In the genomic region with DNA sequence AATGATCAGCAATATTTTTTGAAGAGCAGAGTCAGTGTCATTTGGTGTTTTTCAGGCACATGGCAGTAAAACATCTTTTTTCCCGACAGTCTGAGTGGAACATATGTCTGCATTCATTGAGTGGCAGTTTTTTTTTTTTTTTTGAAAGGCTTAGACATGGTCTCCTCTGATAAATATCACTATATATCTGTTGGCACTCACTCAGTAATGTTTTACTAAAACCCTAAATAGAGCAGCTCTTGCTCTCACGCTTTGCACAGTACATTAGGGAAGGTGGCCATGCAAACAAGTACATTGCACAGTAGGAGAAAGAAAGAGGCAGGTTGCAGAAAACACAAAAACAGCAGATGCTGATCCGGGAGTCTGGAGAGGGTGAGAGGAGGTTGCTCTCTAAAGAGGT, we compare ENCODE assay signal across 23 mouse cellular contexts.
DNase-seq lines count a peak whose midpoint lies in the region; ATAC-seq and TF ChIP-seq lines count a peak whose summit lies in the region.
"Had no signal": no experiment of that assay in that cellular context is flagged by ENCODE, and none has a peak within 500 bp of the region (broad histone marks: within the 10 kb centered on the region; RNA-seq: fewer than 3 reads in every experiment).

No protein-coding gene starts in this region.

- H3K4me1 ChIP-seq in forebrain, embryonic 14.5 days (ENCODE audit: control insufficient read depth, insufficient read depth, low read length): no peaks in the 10 kb centered on the region
- H3K4me1 ChIP-seq in forebrain, postnatal 0 days (ENCODE audit: insufficient read depth): no peaks in the 10 kb centered on the region
- H3K4me1 ChIP-seq: hindbrain, embryonic 12.5 days; hindbrain, embryonic 15.5 days had no signal

- no peaks in the 10 kb centered on the region for H3K9me3 ChIP-seq in forebrain, embryonic 14.5 days (replicated peaks; ENCODE audit: control insufficient read depth, low read length)
- no peaks in the 10 kb centered on the region for H3K9me3 ChIP-seq in forebrain, postnatal 0 days (ENCODE audit: low read length)
- H3K9me3 ChIP-seq: hindbrain, embryonic 12.5 days; hindbrain, embryonic 15.5 days had no signal

- no peak overlapping the region for H3K4me3 ChIP-seq in forebrain, embryonic 14.5 days (ENCODE audit: low read depth, low read length)
- no peak overlapping the region for H3K4me3 ChIP-seq in forebrain, postnatal 0 days (ENCODE audit: low read depth, low read length)
- H3K4me3 ChIP-seq: gastrocnemius, adult 2 months; heart, adult 2 months; hindbrain, embryonic 12.5 days; hindbrain, embryonic 15.5 days had no signal

- no peak overlapping the region for H3K27ac ChIP-seq in forebrain, embryonic 14.5 days (ENCODE audit: low read depth, low read length)
- no peak overlapping the region for H3K27ac ChIP-seq in forebrain, postnatal 0 days (ENCODE audit: low read depth, low read length)
- H3K27ac ChIP-seq: gastrocnemius, adult 2 months; heart, adult 2 months; hindbrain, embryonic 12.5 days; hindbrain, embryonic 15.5 days had no signal

- no peak for TF ChIP-seq CTCF in forebrain, postnatal 0 days (IDR thresholded peaks at IDR 0.05; ENCODE audit: low read depth)

- H3K4me2 ChIP-seq in forebrain, embryonic 14.5 days (ENCODE audit: low read length): no peak overlapping the region
- H3K4me2 ChIP-seq in forebrain, postnatal 0 days (ENCODE audit: low read depth): no peak overlapping the region
- H3K4me2 ChIP-seq: heart, embryonic 11.5 days; hindbrain, embryonic 12.5 days; hindbrain, embryonic 15.5 days had no signal

- no peaks in the 10 kb centered on the region for H3K27me3 ChIP-seq in forebrain, embryonic 14.5 days (replicated peaks; ENCODE audit: control insufficient read depth, insufficient read depth, low read length)
- no peaks in the 10 kb centered on the region for H3K27me3 ChIP-seq in forebrain, postnatal 0 days (ENCODE audit: insufficient read depth, low read length)
- H3K27me3 ChIP-seq: CH12.LX; hindbrain, embryonic 12.5 days; hindbrain, embryonic 15.5 days had no signal

- peak; percentile 89 for ATAC-seq in forebrain, embryonic 14.5 days
- no peak for ATAC-seq in forebrain, postnatal 0 days
- ATAC-seq in frontal cortex, adult (ENCODE audit: low TSS enrichment): 0 out of 2 replicates have a peak, but pooled peaks have one; percentile 20
- ATAC-seq: intestine, postnatal 0 days had no signal

- H3K9ac ChIP-seq in forebrain, embryonic 14.5 days (ENCODE audit: low read length): no peak overlapping the region
- H3K9ac ChIP-seq in forebrain, postnatal 0 days: no peak overlapping the region
- H3K9ac ChIP-seq: hindbrain, embryonic 12.5 days; hindbrain, embryonic 15.5 days had no signal

- H3K36me3 ChIP-seq in forebrain, embryonic 14.5 days (ENCODE audit: control insufficient read depth, insufficient read depth, low read length): no peaks in the 10 kb centered on the region
- H3K36me3 ChIP-seq in forebrain, postnatal 0 days (ENCODE audit: insufficient read depth): no peaks in the 10 kb centered on the region
- H3K36me3 ChIP-seq: G1E; hindbrain, embryonic 12.5 days; hindbrain, embryonic 15.5 days had no signal

- 60% methylated on average over 3 of the region's 3 CpGs for WGBS in forebrain, embryonic 14.5 days
- 48% methylated on average over 3 of the region's 3 CpGs for WGBS in forebrain, postnatal 0 days

- DNase-seq in forebrain, embryonic 14.5 days (ENCODE audit: low spot score): peak; percentile 71
- DNase-seq in forebrain, postnatal 0 days: no peak
- DNase-seq in frontal cortex, postnatal 14 days (ENCODE audit: low spot score in 2 of 2): no peak
- peak; percentile 25 for DNase-seq in layer of hippocampus, adult 9-11 months
- no peak for DNase-seq in layer of hippocampus, adult 11-12 months (ENCODE audit: low spot score)
- DNase-seq in heart, adult 11 months: no peak
- DNase-seq: adrenal gland, adult 2 months; adrenal gland, postnatal 14 days; B cell, adult 2 months; cerebellum, adult 18-20 months; cerebellum, adult 9-10 months; cerebellum, postnatal 14 days; gastrocnemius, adult 2 months; gastrocnemius, postnatal 25 days; heart, adult 2 months; kidney, adult 2 months had no signal

Comparison
In these comparisons a context has a peak if more than half of its experiments do, and no peak if none do; other contexts are left out.
1. DNase-seq: peak in forebrain, embryonic 14.5 days (single experiment) and layer of hippocampus, adult 9-11 months (single experiment); none in forebrain, postnatal 0 days (single experiment), frontal cortex, postnatal 14 days (0 of 2), layer of hippocampus, adult 11-12 months (single experiment) and heart, adult 11 months (single experiment).